Mouse (Mus musculus): ENCODE results near the gene Gm609.

The Gm609 gene

DNA sequence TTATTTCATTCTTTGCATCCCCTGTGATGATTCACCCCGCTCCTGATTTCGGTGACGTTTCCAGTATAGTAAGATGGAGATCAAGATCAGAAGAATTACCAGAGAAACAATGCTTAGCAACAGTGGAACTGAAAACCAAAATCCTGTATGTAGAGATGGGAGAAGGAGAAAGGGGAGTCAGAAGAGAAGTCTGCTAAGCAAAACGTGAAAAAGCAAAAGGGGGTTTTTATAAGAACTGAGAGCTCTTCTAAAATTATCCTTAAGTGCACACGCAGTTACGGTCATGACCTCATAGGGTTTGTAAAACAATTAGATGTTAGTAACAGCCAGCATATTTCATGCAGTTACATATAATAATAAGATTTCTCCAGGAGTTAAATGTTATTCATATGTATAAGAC lies 100.5 kb downstream of the Gm609 start:
- no peak for DNase-seq (ENCODE audit: low read depth)

GRCm38 (mm10) chr16:45391680-45392079 lies 101.1 kb downstream of the Gm609 start:
- DNase-seq (ENCODE audit: low read depth), result no peak

- DNase-seq (ENCODE audit: low read depth), result no peak
Measured at GRCm38 (mm10) chr16:45390286-45390956, 102.3 kb downstream of the Gm609 start.

- peak; percentile 74 for DNase-seq (ENCODE audit: low read depth)
Measured at GRCm38 (mm10) chr16:45389833-45390232, 102.9 kb downstream of the Gm609 start.

GRCm38 (mm10) chr16:45389041-45389440 lies 103.7 kb downstream of the Gm609 start:
- DNase-seq (ENCODE audit: low read depth), result no peak

DNA sequence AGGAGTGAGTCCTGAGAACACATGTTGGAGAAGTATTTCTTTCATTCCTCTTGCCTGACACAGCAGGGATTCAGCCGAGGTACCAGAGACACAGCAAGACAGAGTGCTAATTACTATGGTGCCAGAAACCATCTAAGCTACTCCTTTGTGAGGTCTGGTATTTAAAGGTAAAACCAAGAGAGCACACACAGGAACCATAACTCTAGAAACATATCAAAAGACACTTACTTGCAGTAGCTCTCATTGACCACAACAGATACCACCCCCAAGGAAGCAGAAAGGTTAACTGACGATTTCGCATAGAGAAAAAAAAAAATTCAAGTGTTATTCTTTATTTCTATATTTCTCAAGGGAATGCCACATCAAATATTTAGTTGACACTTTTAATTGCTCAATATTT lies 111.0 kb downstream of the Gm609 start:
- DNase-seq (ENCODE audit: low read depth), result peak; percentile 52

GRCm38 (mm10) chr16:45378959-45379358 lies 113.8 kb downstream of the Gm609 start:
- DNase-seq (ENCODE audit: low read depth), result no peak

GRCm38 (mm10) chr16:45378147-45378943 lies 114.4 kb downstream of the Gm609 start:
- no peak for DNase-seq (ENCODE audit: low read depth)

DNA sequence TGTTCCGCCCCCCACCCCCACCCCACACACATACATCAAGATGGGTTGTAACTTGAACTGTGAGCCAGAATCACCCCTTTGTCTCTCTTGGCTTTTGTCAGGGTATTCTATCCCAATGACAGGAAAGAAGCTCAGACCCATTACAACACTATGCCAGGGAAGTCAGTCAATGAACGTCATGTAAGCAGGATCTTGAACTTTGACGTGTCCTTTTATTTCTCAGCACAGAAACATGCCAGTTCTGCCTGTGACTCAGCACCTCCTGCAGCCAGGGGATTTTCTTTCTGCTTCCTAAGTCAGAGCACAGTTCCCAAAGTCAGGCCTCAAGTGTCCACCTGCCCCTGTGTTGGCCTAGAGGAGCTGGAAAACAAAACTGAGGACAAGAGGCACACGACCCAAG lies 115.4 kb downstream of the Gm609 start:
- DNase-seq (ENCODE audit: low read depth), result no peak

- DNase-seq (ENCODE audit: low read depth), result no peak
Measured at GRCm38 (mm10) chr16:45376812-45377211, 116.0 kb downstream of the Gm609 start.

DNA sequence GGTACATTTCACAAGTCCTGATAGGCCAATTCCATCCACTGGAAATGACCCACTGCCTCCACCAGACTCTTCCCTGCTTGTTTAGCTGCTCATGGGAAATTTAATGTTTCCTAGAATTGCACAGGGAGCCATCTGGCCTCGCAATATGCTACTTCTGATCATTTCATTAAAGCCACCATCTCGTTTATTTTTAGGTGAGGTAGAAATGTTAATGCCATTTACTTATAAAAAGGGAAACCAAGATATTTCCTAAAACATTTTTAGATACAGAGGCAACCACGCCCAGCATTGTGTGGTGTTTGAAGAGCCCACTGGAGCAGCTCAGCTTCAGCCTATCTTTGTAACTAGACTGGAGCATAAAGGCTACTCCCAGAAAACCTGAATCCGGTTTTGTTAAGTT lies 116.5 kb downstream of the Gm609 start:
- no peak for DNase-seq (ENCODE audit: low read depth)

GRCm38 (mm10) chr16:45375506-45376225 lies 117.1 kb downstream of the Gm609 start:
- DNase-seq (ENCODE audit: low read depth), result no peak

- no peak for DNase-seq (ENCODE audit: low read depth)
Measured at GRCm38 (mm10) chr16:45374074-45374473, 118.7 kb downstream of the Gm609 start.

DNA sequence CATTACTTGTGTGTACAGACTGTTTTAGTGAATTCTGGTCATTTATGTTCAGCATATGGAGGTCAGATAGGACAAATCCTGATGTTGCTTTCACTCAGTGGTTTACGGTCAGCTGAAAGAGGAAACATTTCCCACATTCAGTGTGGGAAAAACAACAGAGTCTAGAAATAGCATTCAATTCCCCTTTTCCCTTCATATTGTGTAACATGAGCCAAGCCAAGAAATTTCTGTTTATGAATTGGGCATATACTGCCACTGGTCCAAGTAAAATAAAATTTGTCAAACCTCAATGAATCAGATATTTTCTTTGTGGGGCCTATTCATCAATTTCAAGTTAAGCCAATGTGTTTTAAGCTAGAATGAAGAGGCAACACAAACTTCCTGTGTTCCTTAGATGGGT lies 121.7 kb downstream of the Gm609 start:
- DNase-seq (ENCODE audit: low read depth), result no peak

DNA sequence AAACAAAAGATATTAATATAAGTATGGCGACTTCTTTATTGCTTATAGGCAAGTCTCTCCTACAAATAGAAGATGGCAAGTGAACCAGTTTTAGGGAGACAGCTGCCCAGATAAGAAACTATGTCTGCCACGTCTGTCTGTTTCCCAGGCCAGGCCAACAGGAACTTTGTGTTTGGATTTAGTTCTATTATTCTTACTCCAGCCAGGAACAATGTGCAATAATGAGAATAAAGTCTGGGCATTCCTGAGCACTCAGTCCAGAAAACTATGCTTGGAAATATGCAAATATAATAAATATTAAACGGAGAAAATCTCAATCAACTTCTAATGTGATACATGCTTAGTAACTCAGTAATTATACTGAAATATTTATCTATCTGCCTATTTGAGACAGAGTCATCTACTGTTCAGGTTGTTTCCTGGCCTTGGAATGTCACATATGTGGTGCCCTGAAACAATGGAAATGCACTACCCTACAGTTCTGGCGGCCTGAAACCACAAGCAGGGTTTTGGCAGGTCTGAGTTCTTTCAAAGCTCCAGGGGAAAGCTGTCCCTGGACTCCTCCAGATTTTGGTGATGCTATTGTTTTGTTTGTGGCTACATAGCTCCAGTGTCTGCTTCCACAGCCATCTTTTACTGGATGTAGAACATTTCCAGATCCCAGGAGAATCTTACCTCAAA lies 123.3 kb downstream of the Gm609 start:
- no peak for DNase-seq (ENCODE audit: low read depth)

DNA sequence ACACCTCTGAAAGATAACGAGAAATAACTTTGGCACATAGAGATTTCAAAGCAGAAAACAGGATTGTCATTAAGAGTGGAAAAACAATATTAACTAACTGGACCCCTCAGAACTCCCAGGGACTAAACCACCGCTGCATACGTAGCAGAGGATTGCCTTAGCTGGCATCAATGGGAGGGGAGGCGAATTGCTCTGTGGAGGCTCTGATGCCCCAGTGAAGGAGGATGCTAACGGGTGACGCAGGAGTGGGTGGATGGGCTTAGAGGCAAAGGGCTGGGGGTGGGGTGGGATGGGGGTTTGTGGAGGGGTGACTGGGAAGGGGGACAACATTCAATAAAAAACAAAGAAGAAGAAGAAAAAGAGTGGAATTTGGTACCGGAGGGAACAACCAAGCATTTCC lies 126.7 kb downstream of the Gm609 start:
- no peak for DNase-seq (ENCODE audit: low read depth)

GRCm38 (mm10) chr16:45365353-45365752 lies 127.4 kb downstream of the Gm609 start:
- DNase-seq (ENCODE audit: low read depth), result no peak

DNA sequence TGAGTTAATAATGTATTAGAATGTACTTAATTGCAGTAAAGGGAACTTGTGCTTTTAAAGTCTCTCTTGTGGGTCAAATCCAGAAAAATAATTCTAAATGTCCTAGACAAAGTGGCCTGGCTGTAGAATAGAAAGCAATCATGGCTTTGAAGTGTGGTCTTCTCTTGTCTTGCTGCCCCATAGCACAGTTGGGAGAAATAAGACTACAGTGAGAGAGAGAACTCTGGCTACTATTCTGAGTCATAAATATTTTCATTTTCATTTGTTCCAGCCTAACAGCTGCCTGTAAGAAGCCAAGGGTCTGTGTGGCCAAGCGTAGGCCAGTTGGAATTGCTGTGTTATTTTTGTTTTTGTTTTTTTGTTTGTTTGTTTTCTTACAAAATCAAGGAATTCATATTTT lies 128.1 kb downstream of the Gm609 start:
- no peak for DNase-seq (ENCODE audit: low read depth)

GRCm38 (mm10) chr16:45363480-45364045 lies 129.2 kb downstream of the Gm609 start:
- DNase-seq (ENCODE audit: low read depth), result no peak
